Mouse (Mus musculus): ENCODE results near the gene Top3a. TPM values are rescaled to one million over a fixed set of nuclear protein-coding genes. Genes with fewer than 3 reads are reported as not detected.

Gene Top3a
- polyA plus RNA-seq, 1 experiment: 0.31 TPM

DNA sequence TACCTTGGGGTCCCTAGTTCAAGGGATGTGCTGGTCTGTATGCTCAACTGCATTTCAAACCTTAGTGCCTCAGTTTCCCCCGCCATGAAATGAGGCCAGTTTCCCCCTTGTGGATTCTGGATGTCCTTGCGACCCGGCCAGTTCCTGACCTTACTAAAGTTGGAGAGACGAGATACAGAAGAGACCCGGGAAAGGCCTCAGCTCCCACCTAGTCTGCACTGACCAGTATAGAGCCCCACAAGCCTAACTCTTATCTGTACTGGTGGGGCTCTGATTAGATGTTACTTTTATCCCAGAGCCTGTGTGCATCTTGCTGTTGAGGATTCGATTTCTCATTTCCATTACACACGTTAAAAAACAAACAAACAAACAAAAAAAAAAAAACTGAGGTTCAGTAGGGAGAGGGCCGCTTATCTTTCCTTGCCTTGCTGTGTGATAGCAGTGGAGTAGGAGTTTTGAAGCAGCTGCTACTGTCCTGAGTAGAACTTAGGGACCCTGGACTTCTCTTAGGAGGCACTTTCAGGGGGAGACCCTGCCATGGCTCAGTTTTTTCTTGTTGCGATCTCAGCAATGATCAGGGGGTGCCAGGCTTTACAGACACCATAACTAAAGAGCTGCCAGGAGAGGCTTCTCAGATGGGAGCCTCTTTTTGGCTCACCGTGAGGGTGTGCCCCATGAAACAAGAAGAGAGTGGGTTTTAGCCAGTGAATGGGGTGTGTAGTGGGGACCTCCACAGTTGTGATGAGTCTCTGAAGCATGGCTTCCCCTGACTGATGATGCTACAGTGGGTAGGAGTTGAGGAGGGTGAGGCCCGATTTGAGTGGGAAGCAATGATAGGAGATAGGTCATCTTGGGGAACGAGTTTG, 76.6 kb downstream of the Top3a start:
- no peaks in the 10 kb centered on the region for H3K9me3 ChIP-seq (ENCODE audit: control insufficient read depth, low read length)
- H3K4me3 ChIP-seq (replicated peaks): peak overlapping the region; percentile 95
- TF ChIP-seq GATA1 (IDR thresholded peaks at IDR 0.05; ENCODE audit: low read length): no peak; the same call in 1 of the 2 replicates
- no peak for TF ChIP-seq TAL1 (IDR thresholded peaks at IDR 0.05; ENCODE audit: low read length)
- peaks cover 46% of the 10 kb centered on the region for H3K4me1 ChIP-seq (ENCODE audit: control insufficient read depth)
- H3K27me3 ChIP-seq (ENCODE audit: control insufficient read depth): no peaks in the 10 kb centered on the region
- H3K36me3 ChIP-seq (ENCODE audit: control insufficient read depth): peaks cover 38% of the 10 kb centered on the region

GRCm38 (mm10) chr11:60699524-60700075, 77.6 kb downstream of the Top3a start, which contains the start of gene Llgl1:
Gene Llgl1, plus strand, starts transcription at chr11:60699723.
- Histone ChIP-seq H3K4me3 (replicated peaks) (peak within 1 kb of the TSS; percentile 95), H3K36me3 (ENCODE audit: control insufficient read depth) (peaks cover 28% of the 10 kb centered on the region), H3K27me3 (ENCODE audit: control insufficient read depth) (peaks cover 2% of the 10 kb centered on the region; the same call in 1 of the 2 replicates), H3K4me1 (ENCODE audit: control insufficient read depth) (peaks cover 46% of the 10 kb centered on the region), H3K9me3 (ENCODE audit: control insufficient read depth, low read length) (no peaks in the 10 kb centered on the region)
- TF ChIP-seq GATA1 (IDR thresholded peaks at IDR 0.05; ENCODE audit: low read length) (no peak), TAL1 (IDR thresholded peaks at IDR 0.05; ENCODE audit: low read length) (no peak)

GRCm38 (mm10) chr11:60698806-60699523, 78.2 kb downstream of the Top3a start:
- Histone ChIP-seq H3K27me3 (ENCODE audit: control insufficient read depth) (peaks cover 2% of the 10 kb centered on the region; the same call in 1 of the 2 replicates), H3K4me1 (ENCODE audit: control insufficient read depth) (peaks cover 46% of the 10 kb centered on the region), H3K9me3 (ENCODE audit: control insufficient read depth, low read length) (no peaks in the 10 kb centered on the region), H3K4me3 (replicated peaks) (peak overlapping the region; percentile 95), H3K36me3 (ENCODE audit: control insufficient read depth) (peaks cover 22% of the 10 kb centered on the region)
- TF ChIP-seq GATA1 (IDR thresholded peaks at IDR 0.05; ENCODE audit: low read length) (no peak), TAL1 (IDR thresholded peaks at IDR 0.05; ENCODE audit: low read length) (no peak)

DNA sequence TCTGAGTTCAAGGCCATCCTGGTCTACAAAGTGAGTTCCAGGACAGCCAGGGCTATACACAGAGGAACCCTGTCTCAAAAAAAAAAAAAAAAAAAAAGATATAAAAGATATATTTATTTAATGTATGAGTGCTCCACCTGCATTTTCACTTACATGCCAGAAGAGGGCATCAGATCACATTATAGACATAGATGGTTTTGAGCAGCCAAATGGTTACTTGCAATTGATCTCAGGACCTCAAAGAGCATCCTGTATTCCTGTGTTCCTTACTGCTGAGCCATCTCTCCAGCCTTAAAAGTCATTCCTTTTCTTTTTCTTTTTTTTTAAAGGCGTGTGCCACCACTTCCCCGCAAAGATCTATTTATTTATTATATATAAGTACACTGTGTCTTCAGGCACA, 79.6 kb downstream of the Top3a start:
- Histone ChIP-seq H3K27me3 (ENCODE audit: control insufficient read depth) (peaks cover 6% of the 10 kb centered on the region), H3K36me3 (ENCODE audit: control insufficient read depth) (peaks cover 8% of the 10 kb centered on the region), H3K4me1 (ENCODE audit: control insufficient read depth) (peaks cover 37% of the 10 kb centered on the region), H3K4me3 (replicated peaks) (no peak overlapping the region), H3K9me3 (ENCODE audit: control insufficient read depth, low read length) (no peaks in the 10 kb centered on the region)
- TF ChIP-seq GATA1 (IDR thresholded peaks at IDR 0.05; ENCODE audit: low read length) (no peak), TAL1 (IDR thresholded peaks at IDR 0.05; ENCODE audit: low read length) (no peak)

DNA sequence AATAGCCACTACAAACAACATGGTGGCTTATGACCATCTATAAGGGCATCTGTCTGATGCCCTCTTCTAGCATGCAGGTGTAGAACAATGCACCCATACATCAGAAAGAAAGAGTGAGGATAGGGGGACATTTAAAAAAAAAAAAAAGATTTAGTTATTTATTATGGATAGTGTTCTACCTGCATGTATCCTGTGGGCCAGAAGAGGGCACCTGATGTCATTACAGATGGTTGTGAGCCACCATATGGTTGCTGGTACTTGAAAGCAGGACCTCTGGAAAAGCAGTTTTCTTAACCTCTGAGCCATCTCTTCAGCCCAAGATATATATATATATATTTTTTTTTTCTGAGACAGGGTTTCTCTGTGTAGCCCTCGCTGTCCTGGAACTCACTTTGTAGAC, 81.0 kb downstream of the Top3a start:
- Histone ChIP-seq H3K27me3 (ENCODE audit: control insufficient read depth) (peaks cover 8% of the 10 kb centered on the region), H3K36me3 (ENCODE audit: control insufficient read depth) (no peaks in the 10 kb centered on the region), H3K4me3 (replicated peaks) (no peak overlapping the region), H3K4me1 (ENCODE audit: control insufficient read depth) (peaks cover 25% of the 10 kb centered on the region), H3K9me3 (ENCODE audit: control insufficient read depth, low read length) (no peaks in the 10 kb centered on the region)
- TF ChIP-seq TAL1 (IDR thresholded peaks at IDR 0.05; ENCODE audit: low read length) (no peak), GATA1 (IDR thresholded peaks at IDR 0.05; ENCODE audit: low read length) (no peak)

Other genes starting within 250 kb of the Top3a start
- 2.2 and 2.5 TPM in 2 replicates for gene Alkbh5, start 241.0 kb downstream of the Top3a start, polyA plus RNA-seq (2012)
- gene Llgl1, start 77.6 kb downstream of the Top3a start, polyA plus RNA-seq (2012): 2.5 and 4.0 TPM in 2 replicates
- 6.9 and 16.9 TPM in 2 replicates for gene Flii, start 50.1 kb downstream of the Top3a start, polyA plus RNA-seq (2012)
- 0.38 and 0.50 TPM in 2 replicates for gene Mief2, start 49.0 kb downstream of the Top3a start, polyA plus RNA-seq (2012)
- gene Smcr8, start 159 bp upstream of the Top3a start, polyA plus RNA-seq (2012): 0.05 and 0.06 TPM in 2 replicates
- gene Shmt1, start 34.4 kb upstream of the Top3a start, polyA plus RNA-seq (2012): not detected in 2 replicates
- 0.26 and 0.32 TPM in 2 replicates for gene Dhrs7b, start 53.3 kb upstream of the Top3a start, polyA plus RNA-seq (2012)
- 1.3 and 1.8 TPM in 2 replicates for gene Tmem11, start 101.9 kb upstream of the Top3a start, polyA plus RNA-seq (2012)
- gene Natd1, start 137.4 kb upstream of the Top3a start, polyA plus RNA-seq (2012): 15.0 and 24.8 TPM in 2 replicates
- 59.8 and 102 TPM in 2 replicates for gene Map2k3, start 154.7 kb upstream of the Top3a start, polyA plus RNA-seq (2012)
- 0.05 and 0.08 TPM in 2 replicates for gene Kcnj12, start 245.2 kb upstream of the Top3a start, polyA plus RNA-seq (2012)